Mouse (Mus musculus): Measurements from ENCODE around the gene Zbtb18. TPM values are rescaled to one million over a fixed set of nuclear protein-coding genes. Genes with fewer than 3 reads are reported as not detected.

Gene Zbtb18
- total RNA-seq, 2 experiments from 2014 or later, result 23.1 to 29.7 TPM

DNA sequence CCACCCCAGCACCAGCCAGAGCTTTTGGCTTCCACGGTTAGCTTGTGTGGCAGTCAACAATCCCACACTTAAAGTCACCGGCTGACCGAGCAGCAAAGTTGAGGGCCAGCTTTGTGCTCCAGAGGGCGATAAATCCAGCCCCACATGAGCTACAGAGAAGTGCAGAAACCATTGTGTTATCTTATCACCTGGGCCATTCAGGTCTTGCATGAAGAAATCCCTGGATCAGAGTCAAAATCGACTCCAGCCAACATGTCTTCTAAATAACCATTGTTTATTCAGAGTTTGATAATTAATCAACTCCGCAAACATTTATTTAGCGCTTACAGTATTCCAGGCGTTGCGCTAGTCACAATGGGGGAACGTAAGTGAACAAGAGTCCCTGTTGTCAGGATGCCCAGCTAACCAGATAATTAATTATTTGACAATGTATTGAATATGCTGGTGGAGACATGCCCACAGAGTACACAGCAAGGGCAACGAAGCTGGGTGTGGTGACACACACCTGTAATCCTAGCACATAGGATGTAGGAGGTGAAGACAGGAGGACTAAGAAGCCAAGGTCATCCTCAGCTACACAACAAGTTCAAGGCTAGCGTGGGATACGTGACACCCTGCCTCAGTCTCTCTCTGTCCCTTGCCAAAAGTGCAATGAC is 33.5 kb downstream of the Zbtb18 start:
- ATAC-seq (replicated peaks; ENCODE audit: low FRiP score, poor library complexity, severe bottlenecking), result no peak

DNA sequence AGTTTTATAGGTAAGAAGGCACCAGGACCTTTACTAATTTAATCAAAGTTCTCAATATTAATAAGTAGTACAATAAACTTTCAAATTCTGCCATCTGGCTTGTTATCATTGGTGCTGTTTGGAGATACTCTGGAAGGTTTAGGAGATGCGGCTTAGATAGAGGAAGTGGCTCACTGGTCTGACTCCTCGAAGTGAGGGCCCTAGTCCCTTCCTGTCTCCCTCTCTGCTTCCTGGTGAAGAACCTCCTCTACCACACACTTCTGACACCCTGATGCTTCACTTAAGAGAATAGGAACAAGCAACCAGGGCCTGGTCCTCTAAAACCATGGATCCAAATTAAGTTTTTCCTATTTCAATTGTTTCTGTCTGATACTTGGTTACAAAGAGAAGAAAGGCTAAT is 36.4 kb downstream of the Zbtb18 start:
- no peak for ATAC-seq (replicated peaks; ENCODE audit: low FRiP score, poor library complexity, severe bottlenecking)

- ATAC-seq (replicated peaks; ENCODE audit: low FRiP score, poor library complexity, severe bottlenecking), result no peak
Measured at GRCm38 (mm10) chr1:177479356-177480004, 37.3 kb downstream of the Zbtb18 start.

DNA sequence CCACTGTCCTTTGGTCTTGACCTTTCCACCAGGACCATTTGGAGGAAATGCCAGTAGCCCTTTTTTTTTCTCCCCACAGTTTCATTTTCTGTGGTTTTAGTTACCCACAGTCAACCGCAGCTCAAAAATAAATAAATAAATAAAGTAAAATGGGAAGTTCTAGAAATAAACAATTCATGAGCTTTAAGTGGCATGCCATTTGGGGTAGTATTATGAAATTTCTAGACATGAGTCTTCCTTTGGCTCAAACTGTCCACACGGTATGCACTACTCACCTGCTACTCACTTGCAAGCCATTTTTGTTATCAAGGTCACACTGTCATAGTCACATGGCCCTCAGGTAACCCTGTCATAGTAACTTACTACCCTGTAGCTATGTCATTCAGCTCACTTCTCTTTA is 41.5 kb downstream of the Zbtb18 start:
- no peak for ATAC-seq (replicated peaks; ENCODE audit: low FRiP score, poor library complexity, severe bottlenecking)

DNA sequence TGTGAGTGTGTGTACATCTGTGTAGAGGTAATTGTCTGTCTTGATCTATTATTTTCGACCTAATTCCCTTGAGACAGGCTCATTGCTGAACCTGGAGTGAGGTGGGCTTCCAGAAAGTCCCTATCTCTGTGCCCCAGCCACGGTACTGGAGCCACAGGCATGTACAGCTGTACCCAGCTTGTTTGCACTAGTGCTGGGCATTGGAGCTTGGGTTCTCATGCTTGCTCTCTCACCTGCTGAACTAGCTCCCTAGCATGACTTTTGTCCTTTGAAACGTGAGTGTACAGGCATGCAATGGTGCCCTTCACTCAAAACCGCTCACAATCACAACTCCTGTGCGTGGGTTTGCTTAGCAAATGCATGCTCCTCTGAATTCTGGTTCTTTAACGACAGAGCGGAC is 42.1 kb downstream of the Zbtb18 start:
- no peak for ATAC-seq (replicated peaks; ENCODE audit: low FRiP score, poor library complexity, severe bottlenecking)

GRCm38 (mm10) chr1:177484680-177485079 is 42.5 kb downstream of the Zbtb18 start:
- no peak for ATAC-seq (replicated peaks; ENCODE audit: low FRiP score, poor library complexity, severe bottlenecking)

- ATAC-seq (replicated peaks; ENCODE audit: low FRiP score, poor library complexity, severe bottlenecking), result no peak
Measured at GRCm38 (mm10) chr1:177489844-177490243, 47.7 kb downstream of the Zbtb18 start.

- ATAC-seq (replicated peaks; ENCODE audit: low FRiP score, poor library complexity, severe bottlenecking), result no peak
Measured at GRCm38 (mm10) chr1:177490808-177491207, 48.7 kb downstream of the Zbtb18 start.

DNA sequence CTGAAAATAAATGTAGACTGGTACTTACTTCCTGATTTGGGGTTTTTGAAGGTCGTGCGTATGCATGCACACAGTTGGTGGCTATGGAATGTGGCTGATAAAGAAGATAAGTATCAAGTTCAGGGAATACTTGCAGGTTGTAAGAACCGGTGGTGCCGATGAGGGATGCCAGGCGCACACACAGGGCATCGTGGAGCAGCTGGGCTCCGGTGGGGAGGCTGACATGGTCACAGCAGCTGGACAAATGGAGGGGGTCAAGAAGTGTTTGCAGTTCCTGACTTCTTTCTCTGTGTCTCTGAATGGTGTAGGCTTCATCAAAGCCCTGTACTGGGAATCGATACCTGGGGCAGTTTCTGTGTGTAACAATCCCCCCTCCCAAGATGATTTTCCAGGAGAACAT is 49.1 kb downstream of the Zbtb18 start:
- no peak for ATAC-seq (replicated peaks; ENCODE audit: low FRiP score, poor library complexity, severe bottlenecking)

DNA sequence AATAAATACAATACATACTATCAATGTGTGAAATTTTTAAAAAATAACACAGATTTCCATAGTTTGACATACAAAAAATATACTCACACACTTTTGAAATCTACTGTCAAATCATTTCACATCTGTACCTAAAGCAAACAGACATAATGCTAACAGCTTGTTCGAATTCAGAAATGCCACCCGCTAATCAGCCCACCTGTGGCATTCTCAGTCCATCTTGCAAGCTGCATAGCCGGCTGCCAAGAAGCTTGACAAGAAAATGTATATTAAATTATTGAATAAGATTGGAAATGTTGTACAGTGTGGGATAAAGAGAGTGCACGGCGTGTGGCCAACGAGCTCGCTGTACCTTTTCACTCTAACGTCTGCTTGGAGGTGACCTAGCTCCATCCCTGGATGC is 52.2 kb downstream of the Zbtb18 start:
- no peak for ATAC-seq (replicated peaks; ENCODE audit: low FRiP score, poor library complexity, severe bottlenecking)

DNA sequence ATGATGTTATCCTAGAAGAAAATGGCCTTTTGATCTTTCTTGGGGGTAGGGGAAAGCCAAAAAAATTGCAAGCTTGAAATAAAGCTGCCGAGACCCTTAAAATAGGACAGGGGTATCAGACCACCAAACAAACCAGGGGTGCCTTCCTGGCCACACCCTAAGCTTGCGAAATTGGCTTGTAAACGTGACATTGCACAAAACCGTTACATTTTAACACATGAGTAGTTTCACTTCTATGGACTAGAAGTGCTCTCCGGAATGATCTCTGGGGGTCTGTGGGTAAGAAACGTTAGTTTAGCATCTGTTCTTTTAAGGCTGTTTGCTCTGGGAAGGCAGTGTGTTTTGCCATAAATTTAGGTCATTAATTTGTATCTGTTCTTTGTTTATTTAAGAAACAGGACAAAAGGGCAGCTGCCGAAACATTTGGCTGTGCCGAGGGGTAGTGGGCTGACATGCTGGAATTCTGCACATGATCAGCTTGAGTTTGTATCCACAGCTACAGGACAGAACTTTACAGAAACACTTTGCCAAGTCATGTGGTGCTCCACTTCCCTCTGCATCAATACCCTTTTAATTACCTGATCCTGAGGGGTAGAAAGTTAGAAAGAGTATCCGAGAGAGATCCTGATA is 52.9 kb downstream of the Zbtb18 start:
- no peak for ATAC-seq (replicated peaks; ENCODE audit: low FRiP score, poor library complexity, severe bottlenecking)

Other genes starting within 250 kb of the Zbtb18 start
- 20.5 and 25.6 TPM in 2 replicates for gene Akt3, start 184.1 kb upstream of the Zbtb18 start, total RNA-seq (2015; ENCODE audit: low replicate concordance)
- gene Akt3, start 184.1 kb upstream of the Zbtb18 start, total RNA-seq (2017; ENCODE audit: low replicate concordance), result 23.9 and 27.5 TPM in 2 replicates